Mouse (Mus musculus) adrenal gland, postnatal 4 days (tissue): ENCODE data around the gene Adam15. TPM values are rescaled to one million over a fixed set of nuclear protein-coding genes. Genes with fewer than 3 reads are reported as not detected.

Experiments used
- DNase-seq, 2 experiments: peaks; one replicate each; pipeline ENCODE4 v3.0.0; 2021 to 2022; ENCODE audit warnings: low spot score in 2 of 2, mixed read lengths in 2 of 2
- total RNA-seq, 2 experiments: library from RNA; stranded (reverse); gene quantifications; 2 replicates each; pipeline ENCODE4 v1.2.3; 2021

The Adam15 gene
- total RNA-seq, 2 experiments from 2014 or later, result 60.7 to 74.6 TPM

DNA sequence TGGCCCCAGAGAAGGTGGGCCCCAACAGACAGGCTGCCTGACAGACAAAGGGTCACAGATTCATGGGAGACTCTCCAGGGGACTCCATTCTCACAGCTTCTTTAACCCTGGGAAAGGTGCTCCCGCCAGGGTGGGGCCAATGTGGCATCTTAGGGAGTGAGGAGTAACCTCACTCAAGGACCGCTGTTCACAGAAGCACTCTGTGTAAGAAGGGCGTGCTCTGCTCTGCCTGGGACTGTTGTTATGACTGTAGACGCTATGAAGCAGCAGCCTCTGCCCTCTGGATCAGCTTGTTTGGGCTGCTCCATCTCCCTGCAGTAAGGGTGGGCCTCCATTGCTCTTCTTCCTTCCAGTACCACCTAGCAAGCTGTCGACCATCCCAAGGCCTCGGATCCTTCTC lies 45.4 kb downstream of the Adam15 start:
- DNase-seq, result no peak

DNA sequence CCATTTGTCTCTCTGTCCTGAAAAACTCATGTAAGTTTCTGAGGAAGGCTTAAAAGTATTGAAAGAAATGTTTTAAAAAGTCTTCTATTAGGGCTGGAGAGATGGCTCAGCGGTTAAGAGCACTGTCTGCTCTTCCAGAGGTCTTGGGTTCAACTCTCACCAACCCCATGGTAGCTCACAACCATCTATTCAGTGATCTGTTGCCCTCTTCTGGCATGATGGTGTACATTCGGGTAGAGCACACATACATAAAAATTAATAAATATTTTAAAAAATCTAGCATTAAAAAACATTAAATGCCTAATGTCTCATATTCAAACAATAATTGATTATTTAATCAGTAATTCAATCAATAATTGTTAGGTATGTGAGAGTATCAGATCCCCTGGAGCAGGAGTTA lies 49.3 kb downstream of the Adam15 start:
- DNase-seq, result no peak

DNA sequence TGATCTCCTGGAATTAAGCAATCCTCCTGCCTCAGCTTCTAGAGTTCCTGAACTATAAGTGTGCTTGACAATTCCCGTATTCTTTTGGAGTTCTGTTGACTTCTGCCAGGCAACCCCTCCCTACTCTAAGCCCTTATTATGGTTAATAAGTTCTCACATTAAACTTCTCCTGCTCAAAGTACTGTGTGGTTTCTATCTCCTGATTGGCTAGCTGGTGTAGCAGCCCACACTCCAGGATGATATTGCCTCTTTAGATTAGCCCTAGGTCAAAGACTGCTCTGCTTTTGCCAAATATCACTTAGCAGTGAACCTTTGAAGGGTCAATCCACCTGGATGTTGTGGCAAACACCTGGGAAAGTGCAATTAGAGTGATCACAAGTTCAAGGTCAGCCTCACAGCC lies 49.7 kb downstream of the Adam15 start:
- no peak for DNase-seq

DNA sequence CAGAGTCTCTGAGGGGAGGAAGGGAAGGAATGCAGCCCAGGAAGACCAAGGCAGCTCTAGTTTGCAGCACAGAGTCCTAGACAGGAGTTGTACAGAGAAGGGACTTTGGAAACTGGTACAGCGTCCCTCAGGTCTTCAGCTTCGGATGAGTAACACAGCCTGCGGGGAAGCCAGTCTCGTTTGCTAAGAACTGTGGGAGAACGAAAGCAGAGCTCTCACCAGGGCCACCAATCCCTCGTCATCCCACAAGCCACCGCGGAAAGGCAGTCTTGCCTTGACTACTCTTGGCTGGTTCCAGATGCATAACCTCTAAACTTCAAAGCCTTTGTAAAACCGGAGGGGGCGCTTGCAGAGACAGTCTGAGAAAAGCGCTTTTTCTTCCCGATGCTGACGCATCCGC lies 50.3 kb downstream of the Adam15 start:
- no peak for DNase-seq

DNA sequence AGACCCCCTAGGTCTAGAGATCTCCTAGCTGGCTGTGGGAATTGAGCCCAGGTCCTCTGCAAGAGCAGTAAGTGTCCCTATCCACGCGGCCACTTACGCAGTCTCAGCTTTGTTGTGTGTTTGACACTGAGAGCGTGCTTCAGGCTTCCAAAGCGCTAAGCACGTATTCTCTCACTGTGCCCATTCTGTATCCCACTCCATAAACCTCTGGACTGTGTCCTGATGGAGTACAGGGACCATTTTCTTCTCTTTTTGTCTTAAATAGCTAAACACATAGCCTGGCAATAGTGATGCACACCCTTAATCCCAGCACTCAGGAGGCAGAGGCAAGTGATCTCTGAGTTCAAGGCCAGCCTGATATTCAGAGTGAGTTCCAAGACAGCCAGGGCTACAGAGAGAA lies 50.9 kb downstream of the Adam15 start:
- no peak for DNase-seq

DNA sequence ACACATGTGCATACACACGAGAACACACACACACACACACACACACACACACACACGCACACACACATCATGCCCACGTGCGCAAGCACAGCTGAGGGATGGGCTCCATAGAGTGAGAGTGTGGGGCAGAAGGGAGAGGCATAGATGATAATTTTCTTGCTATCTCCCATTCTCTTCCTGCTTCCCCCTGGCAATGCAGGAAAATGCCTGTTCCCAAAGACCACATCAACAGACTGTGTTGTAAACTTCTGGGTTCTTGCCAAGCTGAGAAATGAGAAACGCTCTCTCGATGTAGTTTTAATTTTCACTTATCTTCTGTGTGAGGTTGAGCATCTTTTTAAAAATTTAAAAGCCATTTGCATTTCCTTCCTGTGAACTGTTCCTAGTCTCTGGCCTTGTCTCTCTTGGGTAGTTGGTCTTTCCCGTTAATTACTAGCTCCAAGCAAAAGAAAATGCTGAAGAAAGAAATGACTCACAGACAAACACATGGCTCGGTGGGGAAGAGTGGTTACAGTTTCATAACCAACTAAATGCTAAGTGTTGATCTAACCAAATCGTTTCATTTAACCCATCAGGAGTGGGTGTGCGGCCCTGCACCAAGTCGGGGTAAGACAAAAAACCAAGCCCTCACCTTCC lies 52.9 kb downstream of the Adam15 start:
- no peak for DNase-seq

DNA sequence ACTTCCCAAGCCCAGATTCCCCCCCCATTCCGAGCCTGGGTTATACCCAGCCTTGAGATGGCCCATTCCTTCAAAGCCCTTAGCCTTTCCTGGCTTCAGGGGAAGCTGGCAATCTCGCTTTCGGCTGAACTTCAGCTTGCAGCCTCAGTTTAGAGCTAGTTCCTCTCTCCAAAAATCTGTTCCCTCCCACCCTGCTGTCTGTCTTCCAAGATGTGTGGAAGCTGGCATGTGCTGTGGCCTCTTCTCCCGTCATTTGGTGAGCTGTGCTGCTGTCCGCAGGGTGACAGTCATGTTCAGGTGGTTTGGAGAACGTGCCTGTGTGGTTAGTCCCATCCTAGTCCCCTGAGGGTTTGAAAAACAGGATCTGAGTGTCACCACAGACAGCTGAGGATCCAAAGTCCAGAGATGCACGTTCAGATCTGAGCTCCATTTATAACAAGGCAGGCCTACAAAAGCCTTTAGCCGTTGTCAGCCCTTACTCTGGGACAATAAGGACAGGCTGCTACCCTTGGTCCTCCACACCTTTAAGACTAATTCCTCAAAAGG lies 54.0 kb downstream of the Adam15 start:
- DNase-seq, result no peak

DNA sequence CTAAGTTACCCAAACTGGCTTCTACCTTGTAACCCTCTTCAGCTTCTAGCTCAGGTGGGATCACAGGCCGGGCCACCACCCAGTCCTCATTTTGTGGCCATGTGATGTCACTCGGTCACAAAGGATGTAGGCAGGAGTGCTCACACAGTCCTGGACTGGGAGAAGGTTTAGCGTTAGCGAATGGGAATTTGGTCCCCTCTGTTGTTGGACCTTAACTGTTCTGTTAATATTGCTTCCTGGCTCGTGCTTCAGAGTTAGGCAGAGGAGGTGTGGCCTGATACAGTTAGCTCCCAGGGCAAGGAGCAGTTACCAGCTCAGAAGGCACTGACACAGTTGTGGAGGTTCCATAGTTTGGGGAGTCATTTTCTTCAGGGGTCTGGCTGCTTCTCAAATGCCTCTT lies 55.6 kb downstream of the Adam15 start:
- no peak for DNase-seq

DNA sequence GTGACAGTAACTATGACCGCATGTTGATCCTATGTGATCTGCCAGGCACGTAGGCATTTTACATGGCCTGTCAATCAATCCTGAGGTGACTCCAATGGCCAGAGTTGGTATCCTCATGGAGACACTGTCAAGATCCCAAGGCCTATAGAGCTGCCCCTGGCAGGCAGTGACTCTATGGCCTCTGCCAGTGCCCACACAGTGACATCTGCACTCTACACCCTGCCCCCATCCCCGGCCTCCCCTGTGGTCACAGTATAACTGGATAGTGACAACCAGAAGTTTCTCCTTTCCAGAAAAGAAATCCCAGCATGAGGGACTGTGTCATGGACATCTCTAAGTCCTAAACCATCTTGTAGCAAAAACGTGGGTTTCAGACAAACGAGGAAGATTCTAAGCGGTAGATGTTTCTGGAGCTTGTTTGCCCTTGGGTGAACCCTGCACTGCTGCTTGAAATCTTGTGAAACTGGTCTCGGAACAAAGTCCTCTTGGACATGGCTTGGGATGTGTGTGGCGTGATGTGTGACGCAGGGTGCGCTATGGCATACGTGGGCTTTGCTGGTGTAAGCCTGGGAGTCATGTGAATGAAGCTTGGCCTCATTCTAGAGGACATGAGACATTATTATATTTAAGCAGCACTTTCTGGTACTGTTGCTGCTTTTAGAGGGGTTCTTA lies 56.4 kb downstream of the Adam15 start:
- no peak for DNase-seq

DNA sequence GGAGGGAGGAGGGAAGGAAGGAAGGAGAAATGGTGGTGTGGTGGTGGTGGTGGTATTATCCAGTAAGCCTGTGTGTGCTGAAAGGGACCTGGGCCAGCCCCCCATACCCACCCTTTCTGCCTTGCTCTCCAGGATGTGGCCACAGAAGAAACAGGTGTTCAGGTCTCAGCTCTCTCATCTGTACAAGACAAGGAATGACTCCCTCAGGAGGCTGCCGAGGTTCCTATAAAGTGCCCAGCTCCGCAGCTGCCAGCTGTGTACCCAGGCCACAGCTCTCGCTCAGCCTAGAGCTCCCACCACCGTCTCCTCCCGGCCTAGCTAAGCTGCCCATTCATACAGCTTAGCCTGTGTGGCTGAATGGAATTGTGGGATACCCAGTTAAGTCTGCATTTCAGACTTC lies 57.5 kb downstream of the Adam15 start:
- no peak for DNase-seq

DNA sequence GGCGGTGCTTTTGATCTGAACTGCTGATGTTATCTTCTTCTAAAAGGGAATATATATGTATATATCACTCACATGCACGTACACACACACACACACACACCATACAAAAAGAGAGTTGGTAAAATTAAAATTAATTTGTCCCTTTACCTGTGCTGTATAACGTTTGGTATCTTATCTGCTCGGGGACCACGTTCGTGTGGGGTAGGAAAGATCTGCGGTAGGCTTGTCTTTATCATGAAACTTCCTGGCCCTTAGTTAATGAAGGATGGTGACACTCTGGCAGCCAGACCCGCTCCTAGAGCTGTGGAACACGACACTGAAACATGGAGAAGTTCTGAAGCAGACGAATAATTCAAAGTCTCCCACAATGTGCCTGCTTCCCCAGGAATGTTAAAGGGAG lies 57.9 kb downstream of the Adam15 start:
- no peak for DNase-seq

Other genes with a start within 250 kb of the Adam15 start
- gene Gm43738, start 248.9 kb downstream of the Adam15 start, total RNA-seq, result not detected
- 10 to 100 TPM; 79.4 to 85.0 TPM for gene Fdps, start 248.0 kb downstream of the Adam15 start, total RNA-seq
- 10 to 100 TPM; 11.2 to 24.5 TPM for gene Pklr, start 213.9 kb downstream of the Adam15 start, total RNA-seq
- 10 to 100 TPM; 15.0 to 17.8 TPM for gene Hcn3, start 189.8 kb downstream of the Adam15 start, total RNA-seq
- 100 to 1,000 TPM; 103 TPM for gene Clk2, start 185.2 kb downstream of the Adam15 start, total RNA-seq
- 100 to 1,000 TPM; 114 to 122 TPM for gene Scamp3, start 172.5 kb downstream of the Adam15 start, total RNA-seq
- 10 to 100 TPM; 27.2 to 34.1 TPM for gene Fam189b, start 166.9 kb downstream of the Adam15 start, total RNA-seq
- 10 to 100 TPM; 60.8 to 61.2 TPM for gene Gba, start 147.1 kb downstream of the Adam15 start, total RNA-seq
- gene Thbs3, start 134.8 kb downstream of the Adam15 start, total RNA-seq, result 10 to 100 TPM; 31.1 to 36.7 TPM
- 100 to 1,000 TPM; 179 to 182 TPM for gene Mtx1, start 122.9 kb downstream of the Adam15 start, total RNA-seq
- gene Muc1, start 120.9 kb downstream of the Adam15 start, total RNA-seq, result 1 to 10 TPM; 1.2 to 8.9 TPM
- 100 to 1,000 TPM; 120 to 130 TPM for gene Krtcap2, start 104.0 kb downstream of the Adam15 start, total RNA-seq
- gene Trim46, start 103.7 kb downstream of the Adam15 start, total RNA-seq, result 1 to 10 TPM; 3.4 to 4.9 TPM
- gene Dpm3, start 90.6 kb downstream of the Adam15 start, total RNA-seq, result 100 to 1,000 TPM; 108 TPM
- gene Slc50a1, start 79.4 kb downstream of the Adam15 start, total RNA-seq, result 10 to 100 TPM; 62.4 to 63.1 TPM
- gene Efna1, start 68.9 kb downstream of the Adam15 start, total RNA-seq, result 10 to 100 TPM; 32.1 to 35.2 TPM
- 1 to 10 TPM in 1 of 2 experiments, under 1 TPM in 1; 0.84 to 1.6 TPM for gene Efna3, start 27.0 kb downstream of the Adam15 start, total RNA-seq
- 1 to 10 TPM; 3.3 to 6.1 TPM for gene Efna4, start 12.0 kb downstream of the Adam15 start, total RNA-seq
- under 1 TPM; 0.25 to 0.48 TPM for gene Dcst2, start 12.0 kb upstream of the Adam15 start, total RNA-seq
- 1 to 10 TPM in 1 of 2 experiments, under 1 TPM in 1; 0.81 to 1.2 TPM for gene Dcst1, start 15.3 kb upstream of the Adam15 start, total RNA-seq
- 10 to 100 TPM; 41.8 to 47.2 TPM for gene Zbtb7b, start 44.8 kb upstream of the Adam15 start, total RNA-seq
- not detected for gene Lenep, start 52.8 kb upstream of the Adam15 start, total RNA-seq
- gene Flad1, start 61.9 kb upstream of the Adam15 start, total RNA-seq, result 10 to 100 TPM; 30.9 to 36.8 TPM
- gene Cks1b, start 68.4 kb upstream of the Adam15 start, total RNA-seq, result 10 to 100 TPM; 64.2 to 66.3 TPM
- gene Shc1, start 68.4 kb upstream of the Adam15 start, total RNA-seq, result 100 to 1,000 TPM; 142 to 145 TPM
- 10 to 100 TPM; 43.0 to 44.3 TPM for gene Pygo2, start 80.2 kb upstream of the Adam15 start, total RNA-seq
- gene Pbxip1, start 86.7 kb upstream of the Adam15 start, total RNA-seq, result 10 to 100 TPM; 58.7 to 58.8 TPM
- gene Pmvk, start 104.5 kb upstream of the Adam15 start, total RNA-seq, result 10 to 100 TPM; 14.9 to 17.3 TPM
- 1 to 10 TPM; 6.6 to 7.2 TPM for gene Kcnn3, start 170.2 kb upstream of the Adam15 start, total RNA-seq